Mouse (Mus musculus): ENCODE results near the gene Cwc27.

DNA sequence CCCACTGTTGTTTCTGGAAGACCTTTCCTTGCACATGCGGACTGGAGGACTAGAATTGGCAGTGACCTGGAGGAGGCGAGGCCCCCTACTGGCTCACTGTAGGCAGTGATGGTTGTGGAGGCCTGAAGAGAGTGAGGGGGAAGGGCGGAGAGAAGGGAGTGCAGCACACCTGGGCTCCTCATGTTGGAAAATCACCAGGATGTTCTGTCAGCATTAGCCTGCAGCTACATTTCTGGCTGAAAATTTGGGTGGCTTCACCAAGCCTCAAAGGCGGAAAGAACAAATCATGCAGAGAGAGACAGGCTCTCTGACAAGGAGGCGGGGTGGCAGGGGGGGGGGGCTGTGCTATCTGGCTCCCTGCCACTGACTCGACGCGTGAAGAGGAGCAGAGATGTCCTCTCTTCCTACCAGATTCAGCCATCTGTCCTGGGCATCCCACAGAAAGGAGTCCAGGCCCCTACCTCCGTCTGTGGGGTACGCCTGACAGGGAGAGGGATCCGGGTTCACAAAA lies 226.8 kb downstream of the Cwc27 start:
- TF ChIP-seq POLR2A (IDR thresholded peaks at IDR 0.05; ENCODE audit: control insufficient read depth, extremely low read depth, insufficient read depth, low read length, poor library complexity) (no peak), CTCF (IDR thresholded peaks at IDR 0.05; ENCODE audit: borderline replicate concordance, control insufficient read depth, extremely low read depth, insufficient read depth, low read length, poor library complexity) (peak; percentile 32; the same call in 1 of the 2 replicates)
